Mouse (Mus musculus) lung, postnatal 0 days (tissue): ENCODE measurements around the gene Cdk19. TPM values are rescaled to one million over a fixed set of nuclear protein-coding genes. Genes with fewer than 3 reads are reported as not detected.
"Not testable (repeated sequence)": the region's sequence is repeated elsewhere in the genome, so short reads cannot be mapped to it uniquely, and the experiment has no call there.

Experiments
- ATAC-seq: fragments of 200-750 bp; cut with Nextera tagmentation; 2 replicates; pipeline ENCODE4 v1.8.0; 2017; ENCODE audit warnings: moderate library complexity
- DNase-seq: peaks from one replicate; pipeline ENCODE4 v3.0.0-alpha.2; 2016; ENCODE audit warnings: low spot score
- H3K27ac ChIP-seq: fragments of 300-500 bp; sonication (generic); 2 replicates; pipeline ENCODE4 v1.5.1; 2014; ENCODE audit warnings: antibody characterized with exemption, mild to moderate bottlenecking, low read length, mixed read lengths
- H3K27me3 ChIP-seq: fragments of 300-500 bp; sonication (generic); replicated peaks from 2 replicates; pipeline ENCODE4 v1.6.1; 2014; ENCODE audit warnings: low read length, mixed read lengths; ENCODE audit not compliant: insufficient read depth
- H3K36me3 ChIP-seq: fragments of 300-500 bp; sonication (generic); 2 replicates; pipeline ENCODE4 v1.6.1; 2014; ENCODE audit warnings: low read length, mixed read lengths; ENCODE audit not compliant: insufficient read depth
- H3K4me1 ChIP-seq: fragments of 300-500 bp; sonication (generic); 2 replicates; pipeline ENCODE4 v1.6.1; 2014; ENCODE audit warnings: antibody characterized with exemption, low read depth, low read length, mixed read lengths; ENCODE audit not compliant: insufficient read depth
- H3K4me2 ChIP-seq: fragments of 300-500 bp; sonication (generic); replicated peaks from 2 replicates; pipeline ENCODE4 v1.6.1; 2014; ENCODE audit warnings: low read depth, mild to moderate bottlenecking, low read length, moderate library complexity, mixed read lengths
- H3K4me3 ChIP-seq: fragments of 300-500 bp; sonication (generic); 2 replicates; pipeline ENCODE4 v1.5.1; 2014; ENCODE audit warnings: low read depth, low read length
- H3K9ac ChIP-seq: fragments of 300-500 bp; sonication (generic); replicated peaks from 2 replicates; pipeline ENCODE4 v1.6.1; 2014; ENCODE audit warnings: low read depth, mild to moderate bottlenecking
- H3K9me3 ChIP-seq: fragments of 300-500 bp; sonication (generic); 2 replicates; pipeline ENCODE4 v1.6.1; 2016; ENCODE audit warnings: low read length, mixed read lengths
- CTCF ChIP-seq: IDR thresholded peaks from 2 replicates; pipeline ENCODE4 v1.5.1; 2016; ENCODE audit warnings: antibody characterized with exemption, mild to moderate bottlenecking
- EP300 ChIP-seq: IDR thresholded peaks from 2 replicates; pipeline ENCODE4 v1.6.1; 2016; ENCODE audit warnings: antibody characterized with exemption, mild to moderate bottlenecking, control low read depth
- WGBS: fragments of 180-500 bp; shearing (Covaris S2); extraction: QIAGEN DNeasy Blood & Tissue Kit; methylation state at CpG from one replicate; pipeline ENCODE4 v1.1.7; 2014; 5-methylcytosine and 5-hydroxymethylcytosine counted together
- polyA plus RNA-seq: library from polyadenylated mRNA; unstranded; fragments of >200 nt; fragmentation: Nextera tagmentation; extraction: Ambion mirVana; gene quantifications from 2 replicates; pipeline ENCODE4 v1.2.1, GENCODE M21; 2015

Cdk19 gene
- polyA plus RNA-seq, 1 experiment from 2014 or later = 6.7 TPM

- DNase-seq (peak; percentile 74), ATAC-seq (peak; percentile 86)
- H3K9ac ChIP-seq = no peak overlapping the region
- H3K27ac ChIP-seq = peak overlapping the region; percentile 82
- H3K9me3 ChIP-seq = no peaks in the 10 kb centered on the region
- no peak overlapping the region for H3K4me3 ChIP-seq
- H3K36me3 ChIP-seq = no peaks in the 10 kb centered on the region
- 23% methylated on average over 18 of the region's 18 CpGs for WGBS
- TF ChIP-seq EP300 (no peak), CTCF (no peak)
- H3K4me2 ChIP-seq = 0 out of 2 replicates have a peak overlapping the region, but pooled peaks have one; percentile 11
- no peaks in the 10 kb centered on the region for H3K27me3 ChIP-seq
- H3K4me1 ChIP-seq = 0 out of 2 replicates have a peak, but pooled peaks cover 5% of the 10 kb centered on the region
These were observed 160.2 kb downstream of the Cdk19 start for GRCm38 (mm10) chr10:40499314-40500252.

- Histone ChIP-seq H3K27me3 (no peaks in the 10 kb centered on the region), H3K27ac (no peak overlapping the region), H3K4me2 (no peak overlapping the region), H3K9me3 (no peaks in the 10 kb centered on the region), H3K9ac (no peak overlapping the region), H3K36me3 (no peaks in the 10 kb centered on the region), H3K4me1 (0 out of 2 replicates have a peak, but pooled peaks cover 5% of the 10 kb centered on the region), H3K4me3 (no peak overlapping the region)
- WGBS = 81% methylated on average over 7 of the region's 7 CpGs
- TF ChIP-seq EP300 (no peak), CTCF (no peak)
- DNase-seq (no peak), ATAC-seq (no peak)
These were observed 161.4 kb downstream of the Cdk19 start for GRCm38 (mm10) chr10:40500723-40501245.

- Histone ChIP-seq H3K4me3 (no peak overlapping the region), H3K27me3 (no peaks in the 10 kb centered on the region), H3K9ac (no peak overlapping the region), H3K36me3 (no peaks in the 10 kb centered on the region), H3K4me2 (no peak overlapping the region), H3K27ac (no peak overlapping the region), H3K4me1 (no peaks in the 10 kb centered on the region), H3K9me3 (no peaks in the 10 kb centered on the region)
- ATAC-seq = no peak
- no peak for DNase-seq
- TF ChIP-seq CTCF = no peak
- 70% methylated on average over 2 of the region's 3 CpGs for WGBS
These were observed 163.4 kb downstream of the Cdk19 start for GRCm38 (mm10) chr10:40502734-40503133.

- Histone ChIP-seq H3K4me2 (no peak overlapping the region), H3K4me1 (no peaks in the 10 kb centered on the region), H3K4me3 (no peak overlapping the region), H3K27ac (no peak overlapping the region), H3K9ac (no peak overlapping the region), H3K36me3 (no peaks in the 10 kb centered on the region), H3K9me3 (no peaks in the 10 kb centered on the region), H3K27me3 (no peaks in the 10 kb centered on the region)
- DNase-seq (no peak), ATAC-seq (no peak)
- 86% methylated on average over 5 of the region's 5 CpGs for WGBS
- no peak for TF ChIP-seq EP300
- no peak for TF ChIP-seq CTCF
These were observed 171.0 kb downstream of the Cdk19 start for GRCm38 (mm10) chr10:40510356-40510755.

GRCm38 (mm10) chr10:40511221-40511677 lies 171.9 kb downstream of the Cdk19 start:
- no peaks in the 10 kb centered on the region for H3K4me1 ChIP-seq
- no peaks in the 10 kb centered on the region for H3K36me3 ChIP-seq
- H3K9ac ChIP-seq = no peak overlapping the region
- H3K27ac ChIP-seq = peak overlapping the region; percentile 59
- peak; percentile 81 for DNase-seq
- peak; percentile 89 for ATAC-seq
- H3K27me3 ChIP-seq = no peaks in the 10 kb centered on the region
- 53% methylated on average over 8 of the region's 8 CpGs for WGBS
- no peak overlapping the region for H3K4me3 ChIP-seq
- no peaks in the 10 kb centered on the region for H3K9me3 ChIP-seq
- no peak for TF ChIP-seq CTCF
- peak; percentile 78 for TF ChIP-seq EP300
- H3K4me2 ChIP-seq = no peak overlapping the region

GRCm38 (mm10) chr10:40512185-40512584 lies 172.8 kb downstream of the Cdk19 start:
- Histone ChIP-seq H3K9me3 (no peaks in the 10 kb centered on the region), H3K4me3 (no peak overlapping the region), H3K4me1 (no peaks in the 10 kb centered on the region), H3K27ac (no peak overlapping the region), H3K9ac (no peak overlapping the region), H3K36me3 (no peaks in the 10 kb centered on the region), H3K27me3 (no peaks in the 10 kb centered on the region), H3K4me2 (no peak overlapping the region)
- TF ChIP-seq EP300 (no peak), CTCF (no peak)
- 81% methylated on average over 6 of the region's 6 CpGs for WGBS
- ATAC-seq (no peak), DNase-seq (no peak)

- ATAC-seq, H3K9ac ChIP-seq, H3K4me1 ChIP-seq, DNase-seq, H3K4me3 ChIP-seq, H3K27me3 ChIP-seq, H3K36me3 ChIP-seq, H3K9me3 ChIP-seq, H3K27ac ChIP-seq, H3K4me2 ChIP-seq: not testable (repeated sequence)
- 94% methylated on average over 7 of the region's 7 CpGs for WGBS
These were observed 173.6 kb downstream of the Cdk19 start for GRCm38 (mm10) chr10:40512996-40513395.
